Mouse (Mus musculus) stomach, embryonic 14.5 days (tissue): ENCODE results near the gene Cldnd1. TPM values are rescaled to one million over a fixed set of nuclear protein-coding genes. Genes with fewer than 3 reads are reported as not detected.

ENCODE experiments used
- ATAC-seq: fragments of 200-750 bp; cut with Nextera tagmentation; 2 replicates; pipeline ENCODE4 v1.8.0; 2017; ENCODE audit warnings: low read depth, moderate TSS enrichment; ENCODE audit not compliant: insufficient number of reproducible peaks, insufficient read depth, low FRiP score
- H3K27ac ChIP-seq: fragments of 300-500 bp; sonication (generic); 2 replicates; pipeline ENCODE4 v1.5.1; 2014; ENCODE audit warnings: mild to moderate bottlenecking, low read length, moderate library complexity, mixed read lengths
- H3K27me3 ChIP-seq: fragments of 300-500 bp; sonication (generic); 2 replicates; pipeline ENCODE4 v1.6.1; 2014; ENCODE audit warnings: low read length, control low read depth, mixed read lengths; ENCODE audit not compliant: control insufficient read depth, insufficient read depth
- H3K36me3 ChIP-seq: fragments of 300-500 bp; sonication (generic); 2 replicates; pipeline ENCODE4 v1.6.1; 2014; ENCODE audit warnings: mild to moderate bottlenecking, control low read depth, low read length, moderate library complexity, mixed read lengths; ENCODE audit not compliant: control insufficient read depth, insufficient read depth
- H3K4me1 ChIP-seq: fragments of 300-500 bp; sonication (generic); 2 replicates; pipeline ENCODE4 v1.6.1; 2014; ENCODE audit warnings: low read length, control low read depth, mixed read lengths; ENCODE audit not compliant: control insufficient read depth, insufficient read depth
- H3K4me2 ChIP-seq: fragments of 300-500 bp; sonication (generic); replicated peaks from 2 replicates; pipeline ENCODE4 v1.6.1; 2014; ENCODE audit warnings: low read depth, low read length, control low read depth
- H3K4me3 ChIP-seq: fragments of 300-500 bp; sonication (generic); 2 replicates; pipeline ENCODE4 v1.5.1; 2014; ENCODE audit warnings: low read depth, low read length, control low read depth
- H3K9ac ChIP-seq: fragments of 300-500 bp; sonication (generic); replicated peaks from 2 replicates; pipeline ENCODE4 v1.6.1; 2014; ENCODE audit warnings: low read depth, mild to moderate bottlenecking, control low read depth, low read length, moderate library complexity, mixed read lengths
- H3K9me3 ChIP-seq: fragments of 300-500 bp; sonication (generic); 2 replicates; pipeline ENCODE4 v1.6.1; 2016; ENCODE audit warnings: low read depth, low read length, control low read depth; ENCODE audit not compliant: control insufficient read depth
- WGBS: fragments of 180-500 bp; shearing (Covaris S2); extraction: QIAGEN DNeasy Blood & Tissue Kit; methylation state at CpG from one replicate; pipeline ENCODE4 v1.1.7; 2014; 5-methylcytosine and 5-hydroxymethylcytosine counted together
- polyA plus RNA-seq: library from polyadenylated mRNA; unstranded; fragments of >200 nt; fragmentation: Nextera tagmentation; extraction: Ambion mirVana; gene quantifications from 2 replicates; pipeline ENCODE4 v1.2.1, GENCODE M21; 2014

Cldnd1 gene
- polyA plus RNA-seq, 1 experiment from 2014 or later: 128 TPM

DNA sequence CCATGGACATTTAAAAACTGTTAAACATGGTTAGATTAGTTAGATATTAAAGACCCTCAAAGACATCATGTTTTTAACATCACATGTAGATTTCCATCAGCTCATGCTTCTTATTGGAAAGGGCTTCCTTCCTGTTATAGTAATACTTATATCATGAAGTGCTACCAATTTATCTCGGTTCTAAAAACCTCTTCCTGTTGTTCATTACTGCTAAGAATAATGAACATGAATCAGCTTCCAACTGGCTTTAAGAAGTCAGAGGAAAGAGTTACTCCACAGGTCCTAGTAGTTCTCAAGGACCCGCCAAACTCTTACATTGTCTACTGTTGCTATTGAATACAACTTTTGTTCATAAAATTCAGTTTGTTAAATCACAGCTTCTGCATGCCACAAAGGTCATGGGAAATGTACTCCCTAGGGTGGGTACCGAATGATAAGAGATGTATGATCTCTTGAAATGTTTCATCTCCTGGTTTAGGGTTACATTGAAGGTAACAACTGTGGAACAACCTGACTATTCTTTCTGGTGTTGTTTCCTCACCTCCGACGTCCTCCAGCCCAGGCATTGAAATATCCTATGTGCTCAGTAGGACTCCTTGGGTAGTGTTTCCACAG, 38.0 kb upstream of the Cldnd1 start:
- Histone ChIP-seq H3K27me3 (no peaks in the 10 kb centered on the region), H3K27ac (no peak overlapping the region), H3K9ac (no peak overlapping the region), H3K4me1 (no peaks in the 10 kb centered on the region), H3K9me3 (no peaks in the 10 kb centered on the region), H3K4me3 (no peak overlapping the region), H3K36me3 (no peaks in the 10 kb centered on the region), H3K4me2 (no peak overlapping the region)
- no peak for ATAC-seq
- 83% methylated on average over 5 of the region's 5 CpGs for WGBS

DNA sequence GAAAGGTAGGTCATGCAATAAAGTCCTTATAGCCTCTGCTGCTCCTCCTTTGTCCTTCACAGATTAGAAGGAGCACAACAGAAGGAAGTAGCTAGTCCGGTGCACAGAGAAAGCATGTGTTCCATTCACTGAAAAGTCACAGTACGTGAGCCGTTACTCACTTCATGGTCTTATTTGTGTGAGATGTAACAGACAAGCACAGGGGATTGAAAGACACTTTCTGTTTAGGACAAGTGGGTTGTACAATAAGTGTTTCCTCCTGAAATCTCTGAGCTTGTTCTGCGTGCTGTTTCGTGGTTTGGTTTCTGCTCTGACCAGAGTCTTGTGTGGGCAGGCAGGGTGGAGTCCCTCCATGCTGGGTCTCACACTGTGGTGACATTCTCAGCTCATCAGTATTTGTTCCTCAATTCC, 37.4 kb upstream of the Cldnd1 start:
- WGBS: 96% methylated on average over 5 of the region's 5 CpGs

DNA sequence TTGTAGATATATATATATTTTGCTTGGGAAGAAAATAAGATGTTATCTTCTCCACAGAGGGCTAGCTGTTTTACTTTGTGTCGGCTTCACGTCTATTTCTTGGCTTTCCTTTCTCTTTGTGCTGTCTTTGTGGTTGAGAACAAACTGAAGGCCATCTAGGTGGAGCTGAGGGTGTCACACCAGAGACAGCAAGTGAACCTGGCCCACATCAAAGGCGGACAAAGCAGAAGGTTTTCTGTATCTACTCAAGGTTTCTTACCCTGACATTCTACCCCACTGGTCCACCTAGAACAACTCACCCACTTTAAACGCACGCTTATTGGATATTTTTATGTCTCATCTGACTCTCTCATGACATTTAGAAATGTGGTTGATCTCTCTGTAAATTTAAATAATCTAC, 33.6 kb upstream of the Cldnd1 start:
- no peaks in the 10 kb centered on the region for H3K27me3 ChIP-seq
- H3K9ac ChIP-seq: no peak overlapping the region
- WGBS: 91% methylated on average over 5 of the region's 5 CpGs
- H3K27ac ChIP-seq: no peak overlapping the region
- no peak overlapping the region for H3K4me2 ChIP-seq
- no peaks in the 10 kb centered on the region for H3K4me1 ChIP-seq
- H3K36me3 ChIP-seq: no peaks in the 10 kb centered on the region
- no peak for ATAC-seq
- H3K4me3 ChIP-seq: no peak overlapping the region
- no peaks in the 10 kb centered on the region for H3K9me3 ChIP-seq

More for the DNA sequence above, 37.4 kb upstream of the Cldnd1 start:
- no peaks in the 10 kb centered on the region for H3K9me3 ChIP-seq
- ATAC-seq: no peak
- H3K4me1 ChIP-seq: no peaks in the 10 kb centered on the region
- no peaks in the 10 kb centered on the region for H3K27me3 ChIP-seq
- no peak overlapping the region for H3K4me3 ChIP-seq
- no peak overlapping the region for H3K9ac ChIP-seq
- no peaks in the 10 kb centered on the region for H3K36me3 ChIP-seq
- no peak overlapping the region for H3K27ac ChIP-seq
- H3K4me2 ChIP-seq: no peak overlapping the region

DNA sequence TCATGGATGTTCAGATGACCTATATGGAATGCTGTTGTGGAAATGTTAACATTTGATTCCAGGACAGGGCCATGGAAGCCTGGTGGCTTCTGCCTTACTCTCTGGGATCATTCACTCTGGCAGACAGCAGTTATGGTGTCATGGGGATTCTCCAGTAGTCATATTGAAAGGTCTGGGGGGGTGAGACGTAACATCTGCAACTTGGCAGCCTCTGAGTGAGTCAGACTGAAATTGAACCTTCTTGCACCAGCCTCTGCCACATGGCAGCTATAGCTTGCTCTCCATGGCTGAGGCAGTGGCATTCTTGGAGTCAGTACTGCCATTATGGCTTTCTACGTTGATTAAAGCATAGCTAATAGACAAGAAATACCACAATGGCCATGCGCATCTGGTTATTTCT, 30.9 kb upstream of the Cldnd1 start:
- Histone ChIP-seq H3K4me2 (no peak overlapping the region), H3K36me3 (no peaks in the 10 kb centered on the region), H3K4me3 (no peak overlapping the region), H3K4me1 (no peaks in the 10 kb centered on the region), H3K27ac (no peak overlapping the region), H3K27me3 (no peaks in the 10 kb centered on the region), H3K9me3 (no peaks in the 10 kb centered on the region), H3K9ac (no peak overlapping the region)
- ATAC-seq: no peak
- 92% methylated on average over 3 of the region's 3 CpGs for WGBS

DNA sequence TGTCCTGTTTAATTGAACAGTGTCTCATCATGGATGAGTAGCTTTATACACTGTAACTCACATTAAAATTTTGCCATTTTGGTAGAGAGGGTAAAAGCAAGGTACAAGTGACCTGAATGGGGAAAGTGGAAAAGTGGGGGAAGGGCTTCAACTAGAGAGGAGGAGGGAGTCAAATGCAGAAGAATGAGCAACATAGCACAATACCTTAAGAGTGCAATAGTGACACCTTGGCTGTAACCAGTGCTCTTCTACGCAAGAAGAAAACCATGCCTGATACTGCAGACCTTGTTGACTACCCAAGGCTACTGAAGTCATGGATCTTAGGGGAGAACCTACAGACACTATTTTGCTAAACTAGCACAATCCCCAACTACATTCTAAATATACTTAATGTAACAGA, 30.4 kb upstream of the Cldnd1 start:
- H3K9ac ChIP-seq: no peak overlapping the region
- no peaks in the 10 kb centered on the region for H3K36me3 ChIP-seq
- H3K9me3 ChIP-seq: no peaks in the 10 kb centered on the region
- H3K4me3 ChIP-seq: no peak overlapping the region
- H3K27me3 ChIP-seq: no peaks in the 10 kb centered on the region
- 91% methylated on average over 1 of the region's 1 CpGs for WGBS
- H3K4me2 ChIP-seq: no peak overlapping the region
- no peaks in the 10 kb centered on the region for H3K4me1 ChIP-seq
- no peak overlapping the region for H3K27ac ChIP-seq
- ATAC-seq: no peak

DNA sequence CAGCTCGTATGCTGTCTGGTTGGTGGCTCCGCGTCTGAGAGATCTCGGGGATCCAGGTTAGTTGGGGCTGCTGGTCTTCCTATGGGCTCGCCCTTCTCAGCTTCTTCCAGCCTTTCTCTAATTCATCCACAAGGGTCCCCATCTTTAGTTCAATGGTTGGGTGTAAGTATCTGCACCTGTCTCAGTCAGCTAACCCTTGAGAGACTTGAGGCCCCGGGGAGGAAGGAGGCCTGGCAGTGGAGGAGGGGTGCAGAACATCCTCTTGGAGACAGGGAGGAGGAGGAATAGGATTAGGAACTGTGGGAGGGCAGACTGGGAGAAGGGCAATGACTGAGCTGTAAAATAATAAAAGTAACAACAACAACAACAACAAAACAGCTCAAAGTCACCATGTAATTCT, 27.5 kb upstream of the Cldnd1 start:
- no peaks in the 10 kb centered on the region for H3K36me3 ChIP-seq
- H3K4me2 ChIP-seq: no peak overlapping the region
- no peak overlapping the region for H3K4me3 ChIP-seq
- no peak overlapping the region for H3K9ac ChIP-seq
- 82% methylated on average over 6 of the region's 6 CpGs for whole genome bisulfite sequencing
- H3K9me3 ChIP-seq: no peaks in the 10 kb centered on the region
- H3K27me3 ChIP-seq: no peaks in the 10 kb centered on the region
- ATAC-seq: no peak
- H3K27ac ChIP-seq: no peak overlapping the region
- 0 out of 2 replicates have a peak, but pooled peaks cover 6% of the 10 kb centered on the region for H3K4me1 ChIP-seq

DNA sequence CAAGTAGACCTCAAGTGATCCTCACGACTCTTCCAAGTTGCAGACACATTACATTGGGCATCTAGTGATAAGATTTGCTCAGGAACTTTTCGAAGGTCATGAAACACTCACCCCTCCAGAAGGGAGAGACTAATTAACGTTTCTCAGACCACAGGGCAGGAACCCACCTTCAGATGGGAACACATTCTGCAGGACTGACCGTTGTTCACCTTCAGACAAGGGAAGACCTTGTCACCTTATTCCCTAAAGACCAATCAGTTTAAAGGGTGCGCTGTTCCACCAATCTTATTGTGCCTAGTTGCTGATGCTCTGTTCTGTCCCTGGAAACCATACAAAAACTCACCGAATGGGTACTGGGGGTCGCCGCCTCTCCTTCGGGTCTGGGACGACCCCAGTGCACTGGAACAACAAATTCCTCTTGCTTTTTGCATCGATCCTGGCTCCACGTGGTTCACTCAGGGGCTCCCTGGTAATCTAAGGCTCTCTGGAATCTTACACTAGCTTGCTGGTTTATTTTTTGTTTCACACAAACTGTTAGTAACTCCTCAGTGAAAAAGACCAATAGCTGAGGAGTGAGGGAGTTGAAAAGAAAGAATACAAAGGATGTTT, 26.8 kb upstream of the Cldnd1 start:
- 81% methylated on average over 12 of the region's 12 CpGs for WGBS
- H3K4me3 ChIP-seq: no peak overlapping the region
- no peaks in the 10 kb centered on the region for H3K9me3 ChIP-seq
- no peak overlapping the region for H3K9ac ChIP-seq
- no peaks in the 10 kb centered on the region for H3K27me3 ChIP-seq
- H3K36me3 ChIP-seq: no peaks in the 10 kb centered on the region
- ATAC-seq: no peak
- no peak overlapping the region for H3K4me2 ChIP-seq
- H3K27ac ChIP-seq: no peak overlapping the region
- H3K4me1 ChIP-seq: 0 out of 2 replicates have a peak, but pooled peaks cover 6% of the 10 kb centered on the region

DNA sequence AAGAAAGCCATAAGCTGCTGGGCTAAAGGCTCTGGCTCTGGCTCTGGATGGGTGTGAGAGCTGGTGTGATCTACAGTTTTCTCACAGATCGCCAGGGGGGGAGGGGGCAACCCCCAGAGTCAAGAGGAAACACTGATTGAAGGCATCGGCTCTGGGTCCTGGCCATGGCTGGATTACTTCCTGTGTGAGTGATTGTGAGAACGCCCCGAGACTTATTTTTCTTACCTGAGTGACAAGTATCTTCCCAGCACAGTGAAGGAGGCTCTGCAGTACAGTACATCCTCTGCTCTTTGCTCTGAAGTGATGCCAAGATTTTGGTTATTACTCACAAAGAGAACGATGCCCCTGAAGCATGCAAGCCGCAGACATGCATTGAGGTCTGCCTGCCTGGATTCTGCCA, 25.9 kb upstream of the Cldnd1 start:
- no peaks in the 10 kb centered on the region for H3K27me3 ChIP-seq
- H3K4me1 ChIP-seq: 0 out of 2 replicates have a peak, but pooled peaks cover 6% of the 10 kb centered on the region
- H3K4me3 ChIP-seq: no peak overlapping the region
- no peaks in the 10 kb centered on the region for H3K9me3 ChIP-seq
- 45% methylated on average over 6 of the region's 6 CpGs for WGBS
- no peak for ATAC-seq
- H3K27ac ChIP-seq: no peak overlapping the region
- no peaks in the 10 kb centered on the region for H3K36me3 ChIP-seq
- no peak overlapping the region for H3K4me2 ChIP-seq
- H3K9ac ChIP-seq: no peak overlapping the region
